Mouse (Mus musculus) bone marrow macrophage, adult 2 months (primary cell): ENCODE measurements at regions not wholly inside any gene's neighbourhood (a gene's known extent, or its start where the extent isn't known, plus 50 kb on each side); places are given as distances from the start of the nearest gene placed in this dataset.

Experiments
- CTCF ChIP-seq: IDR thresholded peaks from 2 replicates; pipeline ENCODE4 v1.5.1; 2012; ENCODE audit warnings: low read depth, mild to moderate bottlenecking, low read length, moderate library complexity
- POLR2A ChIP-seq: IDR thresholded peaks from 2 replicates; pipeline ENCODE4 v1.6.1; 2012; ENCODE audit warnings: mild to moderate bottlenecking, low read depth, low read length, borderline replicate concordance

GRCm38 (mm10) chr12:54353694-54354093, 150.0 kb upstream of the Egln3 start:
- TF ChIP-seq CTCF, result no peak
- no peak for TF ChIP-seq POLR2A
